Comparison of ENCODE assay signal across 10 mouse cellular contexts in the genomic region with DNA sequence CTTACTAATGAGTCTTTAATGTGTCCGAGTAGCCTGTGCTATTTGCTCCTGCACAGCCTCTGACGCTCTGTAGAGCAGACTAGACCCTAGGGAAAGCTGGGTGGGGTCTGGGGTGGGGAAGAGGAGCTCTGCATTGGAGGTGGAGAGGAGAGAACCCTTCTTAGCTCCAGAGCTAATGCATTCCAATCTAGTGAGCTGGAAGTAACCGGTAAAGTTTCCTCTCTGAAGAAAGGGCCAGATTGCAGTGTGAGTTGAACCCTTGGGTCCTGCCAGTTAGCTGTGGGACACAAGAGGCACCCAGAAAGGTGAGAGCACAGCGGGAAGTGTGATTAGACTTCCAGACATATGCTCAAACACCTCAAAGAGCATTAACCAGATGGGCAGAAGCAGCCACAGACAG. TPM values are rescaled to one million over a fixed set of nuclear protein-coding genes. Genes with fewer than 3 reads are reported as not detected.
DNase-seq lines count a peak whose midpoint lies in the region; ATAC-seq and TF ChIP-seq lines count a peak whose summit lies in the region.
"Had no signal": no experiment of that assay in that cellular context is flagged by ENCODE, and none has a peak within 500 bp of the region (broad histone marks: within the 10 kb centered on the region; RNA-seq: fewer than 3 reads in every experiment).

No protein-coding gene starts in this region.

- H3K4me2 ChIP-seq in kidney, embryonic 14.5 days (replicated peaks; ENCODE audit: low read depth, low read length): no peak overlapping the region
- H3K4me2 ChIP-seq in embryonic facial prominence, embryonic 15.5 days (replicated peaks): no peak overlapping the region
- peak overlapping the region; percentile 32; the same call in 1 of the 2 replicates for H3K4me2 ChIP-seq in limb, embryonic 12.5 days

- H3K27ac ChIP-seq in kidney, embryonic 14.5 days (ENCODE audit: low read depth, low read length): peak overlapping the region; percentile 72; the same call in 1 of the 2 replicates
- peak overlapping the region; percentile 53 for H3K27ac ChIP-seq in embryonic facial prominence, embryonic 15.5 days (replicated peaks)
- peak overlapping the region; percentile 14; the same call in 1 of the 2 replicates for H3K27ac ChIP-seq in limb, embryonic 12.5 days
- H3K27ac ChIP-seq: gastrocnemius, adult 2 months had no signal

- H3K9me3 ChIP-seq in kidney, embryonic 14.5 days (ENCODE audit: control insufficient read depth, low read length): no peaks in the 10 kb centered on the region
- H3K9me3 ChIP-seq in E14TG2a.4 (ENCODE audit: low read length): no peaks in the 10 kb centered on the region
- H3K9me3 ChIP-seq in embryonic facial prominence, embryonic 15.5 days (replicated peaks): no peaks in the 10 kb centered on the region
- H3K9me3 ChIP-seq in limb, embryonic 12.5 days: no peaks in the 10 kb centered on the region

- no peak overlapping the region for H3K4me3 ChIP-seq in kidney, embryonic 14.5 days (ENCODE audit: low read length)
- H3K4me3 ChIP-seq in E14TG2a.4 (replicated peaks; ENCODE audit: low read length): peak overlapping the region; percentile 54
- no peak overlapping the region for H3K4me3 ChIP-seq in embryonic facial prominence, embryonic 15.5 days (replicated peaks)
- no peak overlapping the region for H3K4me3 ChIP-seq in limb, embryonic 12.5 days (replicated peaks)
- H3K4me3 ChIP-seq: gastrocnemius, adult 2 months had no signal

- peak; percentile 13; the same call in 1 of the 2 replicates for ATAC-seq in kidney, embryonic 14.5 days (ENCODE audit: low FRiP score, low TSS enrichment)
- ATAC-seq in embryonic facial prominence, embryonic 15.5 days (ENCODE audit: insufficient number of reproducible peaks, low FRiP score, low TSS enrichment, low read depth): no peak
- no peak for ATAC-seq in limb, embryonic 12.5 days (ENCODE audit: insufficient number of reproducible peaks, insufficient read depth, low FRiP score, low TSS enrichment, low read depth)
- ATAC-seq: liver, postnatal 0 days had no signal

- WGBS in kidney, embryonic 14.5 days: 18% methylated on average over 4 of the region's 4 CpGs
- 30% methylated on average over 4 of the region's 4 CpGs for WGBS in embryonic facial prominence, embryonic 15.5 days
- WGBS in limb, embryonic 12.5 days: 20% methylated on average over 4 of the region's 4 CpGs

- H3K36me3 ChIP-seq in kidney, embryonic 14.5 days (ENCODE audit: control insufficient read depth, insufficient read depth, low read length): no peaks in the 10 kb centered on the region
- no peaks in the 10 kb centered on the region for H3K36me3 ChIP-seq in E14TG2a.4 (ENCODE audit: insufficient read depth, low read length)
- H3K36me3 ChIP-seq in embryonic facial prominence, embryonic 15.5 days: no peaks in the 10 kb centered on the region
- no peaks in the 10 kb centered on the region for H3K36me3 ChIP-seq in limb, embryonic 12.5 days

- H3K4me1 ChIP-seq in kidney, embryonic 14.5 days (ENCODE audit: control insufficient read depth, insufficient read depth, low read length): peaks cover 28% of the 10 kb centered on the region
- peaks cover 92% of the 10 kb centered on the region for H3K4me1 ChIP-seq in E14TG2a.4 (replicated peaks; ENCODE audit: low read depth, low read length)
- H3K4me1 ChIP-seq in embryonic facial prominence, embryonic 15.5 days: peaks cover 25% of the 10 kb centered on the region
- H3K4me1 ChIP-seq in limb, embryonic 12.5 days (replicated peaks): peaks cover 23% of the 10 kb centered on the region

- no peak overlapping the region for H3K9ac ChIP-seq in kidney, embryonic 14.5 days (ENCODE audit: low read depth, low read length)
- H3K9ac ChIP-seq in embryonic facial prominence, embryonic 15.5 days: no peak overlapping the region
- H3K9ac ChIP-seq in limb, embryonic 12.5 days (replicated peaks): no peak overlapping the region
- H3K9ac ChIP-seq: liver, postnatal 0 days had no signal

- no peak for DNase-seq in kidney, adult 8-10 months
- DNase-seq in adrenal gland, postnatal 10 days: no peak
- DNase-seq in urinary bladder, postnatal 4 days (ENCODE audit: low spot score in 2 of 2): no peak
- DNase-seq in spleen, postnatal 14 days (ENCODE audit: low spot score in 2 of 2): no peak
- DNase-seq: liver, postnatal 0 days had no signal

- H3K27me3 ChIP-seq in kidney, embryonic 14.5 days (ENCODE audit: control insufficient read depth, insufficient read depth, low read length): no peaks in the 10 kb centered on the region
- H3K27me3 ChIP-seq in E14TG2a.4 (ENCODE audit: insufficient read depth, low read length): peaks cover 5% of the 10 kb centered on the region; the same call in 1 of the 2 replicates
- H3K27me3 ChIP-seq in embryonic facial prominence, embryonic 15.5 days: 0 out of 2 replicates have a peak, but pooled peaks cover 4% of the 10 kb centered on the region
- peaks cover 31% of the 10 kb centered on the region for H3K27me3 ChIP-seq in limb, embryonic 12.5 days

- TF ChIP-seq CTCF in E14TG2a.4 (conservative IDR thresholded peaks at IDR 0.05; ENCODE audit: low read length): no peak

RNA-seq across cellular contexts. Expression of a gene that starts 6.7 kb away (rescaled TPM):
- 1.3 and 1.4 TPM in 2 replicates for polyA plus RNA-seq in kidney, embryonic 14.5 days (2014; fragmentation: Nextera tagmentation; extraction: Ambion mirVana)
- polyA plus RNA-seq in embryonic facial prominence, embryonic 15.5 days (2015; fragmentation: Nextera tagmentation; extraction: Ambion mirVana): 0.29 and 0.87 TPM in 2 replicates
- 0.05 TPM in 1 of 2 replicates, not detected in the other for polyA plus RNA-seq in limb, embryonic 12.5 days (2016; fragmentation: Nextera tagmentation; extraction: Ambion mirVana)
- total RNA-seq in adrenal gland, postnatal 10 days (2021): 10 to 100 TPM; 56.5 to 69.6 TPM

RNA-seq across cellular contexts. Expression of a gene that starts 24.2 kb away (rescaled TPM):
- 1.4 and 2.3 TPM in 2 replicates for polyA plus RNA-seq in kidney, embryonic 14.5 days (2014; fragmentation: Nextera tagmentation; extraction: Ambion mirVana)
- polyA plus RNA-seq in embryonic facial prominence, embryonic 15.5 days (2015; fragmentation: Nextera tagmentation; extraction: Ambion mirVana): 8.5 and 9.1 TPM in 2 replicates
- polyA plus RNA-seq in limb, embryonic 12.5 days (2016; fragmentation: Nextera tagmentation; extraction: Ambion mirVana): 0.63 and 0.95 TPM in 2 replicates
- total RNA-seq in adrenal gland, postnatal 10 days (2021): 1 to 10 TPM; 3.4 to 3.9 TPM

Comparison
In these comparisons a context has a peak if more than half of its experiments do, and no peak if none do; other contexts are left out.
1. H3K27ac ChIP-seq: peak in every context shown above with its lines; median percentile 72 in kidney, embryonic 14.5 days; 53 in embryonic facial prominence, embryonic 15.5 days; 14 in limb, embryonic 12.5 days.